Mouse (Mus musculus): ENCODE data around the gene A030003K21Rik.
"Not testable (repeated sequence)": the region's sequence is repeated elsewhere in the genome, so short reads cannot be mapped to it uniquely, and the experiment has no call there.

The A030003K21Rik gene

DNA sequence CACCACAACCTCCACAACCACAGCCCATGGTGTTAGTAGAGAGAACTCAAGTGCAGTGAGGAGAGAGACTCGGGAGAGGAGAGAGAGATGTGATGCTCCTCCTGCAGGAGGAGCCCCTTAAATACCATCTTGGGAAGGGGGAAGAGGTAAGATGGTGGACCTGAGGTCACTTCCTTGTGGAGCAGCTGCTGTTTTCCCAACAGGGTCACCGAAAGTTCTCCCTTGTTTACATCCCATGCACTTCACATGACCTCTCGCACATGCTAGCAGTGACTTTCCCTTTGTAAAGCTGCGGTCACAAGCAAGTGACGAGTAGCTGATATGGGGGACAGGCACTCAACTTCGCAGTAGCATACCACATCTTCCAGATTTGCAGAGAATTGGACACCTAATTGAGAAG lies at the start of gene A030003K21Rik:
Gene A030003K21Rik (minus strand): TSS at position 94 of the 400 bp plus-strand sequence.
- not testable (repeated sequence) for DNase-seq

DNA sequence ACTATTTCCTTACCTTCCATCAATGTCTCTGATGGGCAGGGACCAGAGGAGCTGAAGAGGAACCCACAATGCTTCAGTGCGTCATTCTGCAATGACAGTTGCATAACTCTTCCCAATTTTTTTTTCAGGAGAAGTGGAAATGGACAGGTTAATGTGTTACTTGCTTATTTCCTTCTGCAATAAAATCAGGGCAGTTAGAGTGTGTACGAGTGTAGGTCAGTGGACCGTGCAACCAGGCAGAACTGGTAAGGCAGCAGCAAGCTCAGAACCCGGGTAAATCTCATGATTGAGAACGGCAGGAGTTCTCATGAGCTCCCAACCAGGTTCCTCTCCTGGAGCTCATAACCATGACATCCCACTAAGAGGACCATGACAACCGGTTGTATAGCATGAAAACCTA lies 48.9 kb upstream of the A030003K21Rik start:
- no peak for DNase-seq

DNA sequence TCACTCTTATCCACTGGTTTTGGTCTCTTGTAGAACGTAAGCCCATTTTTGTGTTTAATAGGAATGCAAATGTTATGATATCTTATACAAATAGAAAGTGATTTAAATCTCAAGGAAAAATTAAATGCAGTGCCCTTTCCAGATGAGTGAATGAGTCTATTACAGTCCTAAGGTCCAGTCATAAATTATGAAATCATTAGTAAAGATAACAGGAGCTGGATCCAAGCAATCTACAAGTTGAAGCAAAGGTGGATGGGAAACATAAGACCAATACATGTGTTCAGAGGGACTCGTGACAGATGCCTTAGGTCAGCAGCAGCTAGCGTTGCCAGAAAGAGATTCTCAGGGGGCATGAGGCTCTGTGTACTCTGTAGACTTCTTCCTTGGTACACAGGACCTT lies 48.4 kb upstream of the A030003K21Rik start:
- DNase-seq: no peak

DNA sequence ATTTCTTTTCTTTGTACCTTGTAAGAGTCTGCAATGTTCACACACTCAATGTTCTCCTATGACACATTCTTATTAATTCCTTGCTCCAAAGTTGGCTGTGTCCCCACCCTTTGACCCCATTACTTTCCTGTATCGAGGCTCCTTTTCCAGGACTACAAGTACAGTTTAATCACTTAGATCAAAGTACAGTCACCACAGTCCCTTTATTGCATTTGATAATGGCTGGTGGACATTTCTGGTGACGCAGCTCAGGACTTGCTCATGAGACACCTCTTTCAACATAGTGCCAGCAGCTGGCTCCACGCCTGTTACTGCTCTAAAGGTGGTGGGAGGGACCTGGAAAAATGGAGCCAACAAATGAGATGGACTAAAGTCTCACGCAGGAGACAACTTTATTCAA lies 47.9 kb upstream of the A030003K21Rik start:
- no peak for DNase-seq

DNA sequence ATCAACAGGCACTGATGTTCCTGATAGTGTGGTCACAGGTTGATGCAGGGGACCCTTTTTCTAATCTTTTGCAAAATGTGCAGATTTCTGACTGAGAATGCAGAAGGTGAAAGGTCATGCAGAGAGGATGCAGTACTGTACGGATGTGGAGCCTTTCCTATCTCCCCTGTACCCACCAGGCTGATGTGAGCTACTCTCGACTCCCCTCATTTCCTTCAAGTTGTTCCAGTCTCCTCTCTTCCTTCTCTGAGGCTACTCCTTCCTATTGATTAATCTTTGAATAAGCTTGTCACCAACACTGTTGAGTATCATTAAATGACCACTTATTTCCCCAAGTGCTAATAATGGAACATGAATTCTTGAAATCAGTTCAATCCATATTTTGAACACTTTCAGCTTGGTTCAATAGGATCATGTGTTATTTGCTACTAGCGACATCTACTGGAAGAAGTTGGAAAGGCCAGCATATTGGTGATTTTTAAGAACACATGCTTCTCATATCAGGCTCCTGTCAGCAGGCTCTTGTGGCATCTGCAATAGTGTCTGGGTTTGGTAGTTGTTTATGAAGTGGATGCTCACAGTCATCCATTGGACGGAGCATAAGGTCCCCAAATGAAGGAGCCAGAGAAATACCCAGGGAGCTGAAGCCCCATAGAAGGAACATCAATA lies 44.5 kb upstream of the A030003K21Rik start:
- DNase-seq: peak; percentile 73

DNA sequence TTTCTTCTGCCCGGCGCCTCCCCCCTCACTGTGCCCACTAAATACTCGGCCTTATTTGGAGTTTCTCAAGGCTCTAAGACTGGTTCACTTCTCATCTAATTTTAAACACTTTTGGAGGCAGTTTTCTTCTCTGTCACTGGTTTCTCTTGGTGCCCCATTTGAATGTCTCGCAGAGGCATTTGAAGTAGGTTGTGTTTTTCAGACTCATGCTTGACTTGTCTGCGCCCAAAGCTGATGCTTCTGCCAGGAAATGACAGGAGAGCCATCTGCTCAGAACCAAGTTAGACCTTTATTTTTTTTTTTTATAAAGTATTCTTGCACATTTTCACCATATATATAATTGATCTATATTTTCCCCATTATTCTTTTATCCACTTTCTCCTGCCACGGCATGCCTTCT lies 43.5 kb upstream of the A030003K21Rik start:
- DNase-seq: no peak

DNA sequence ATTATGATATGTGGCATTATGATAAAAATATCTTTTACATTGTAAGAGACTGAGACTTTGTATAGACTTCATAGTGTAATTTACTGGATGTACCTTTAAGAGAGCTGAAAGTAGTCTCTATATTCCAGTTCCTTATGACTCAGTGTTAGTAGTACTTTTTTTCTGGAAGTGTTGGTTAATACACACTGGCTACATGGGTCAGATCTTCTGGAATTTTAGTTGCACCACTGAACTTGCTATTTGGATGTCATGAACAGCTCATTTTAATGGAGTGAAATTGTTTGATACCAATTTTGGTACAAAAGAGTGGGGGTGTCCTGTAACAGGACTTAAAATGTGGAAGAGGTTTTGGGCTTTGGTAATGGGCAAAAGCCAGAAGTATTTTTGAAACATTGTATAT lies 34.7 kb upstream of the A030003K21Rik start:
- no peak for DNase-seq

DNA sequence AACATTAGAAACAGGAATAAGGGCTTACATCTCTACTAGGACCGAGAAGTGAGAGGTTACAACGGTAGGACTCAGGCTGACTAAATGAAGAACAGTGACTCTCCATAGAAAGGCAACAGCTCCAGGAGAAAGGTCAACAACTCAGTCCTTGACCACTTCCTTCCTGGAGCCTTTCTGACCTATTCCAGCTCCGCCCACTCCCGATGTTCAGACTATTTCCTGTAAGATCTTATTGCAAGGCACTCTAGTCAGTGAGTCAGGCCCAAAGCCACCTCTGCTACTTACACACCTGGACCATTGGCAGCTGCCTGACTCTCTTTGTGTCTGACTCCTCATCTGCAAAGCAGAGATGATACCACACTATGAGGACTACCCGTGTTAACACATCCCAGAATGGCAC lies 32.6 kb upstream of the A030003K21Rik start:
- peak; percentile 30 for DNase-seq

DNA sequence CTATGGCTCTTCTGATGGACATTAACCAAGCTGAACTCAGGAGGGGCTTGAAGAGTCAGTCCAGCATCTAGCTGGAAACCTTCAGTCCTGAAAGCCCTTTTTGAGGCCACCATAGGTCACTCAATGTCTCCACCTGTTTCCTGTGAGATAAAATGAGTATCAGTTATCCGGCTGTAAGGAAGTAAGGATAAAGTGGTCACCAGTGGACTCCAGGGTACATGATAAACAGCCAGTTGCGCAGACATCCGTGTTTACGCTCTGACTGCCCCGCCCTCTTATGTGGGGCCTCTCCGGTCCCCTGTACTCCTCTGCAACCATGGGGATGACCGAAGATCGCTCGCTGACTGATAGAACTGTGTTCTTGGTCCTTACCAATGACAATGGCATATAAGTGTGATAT lies 31.2 kb upstream of the A030003K21Rik start:
- DNase-seq: peak; percentile 44

DNA sequence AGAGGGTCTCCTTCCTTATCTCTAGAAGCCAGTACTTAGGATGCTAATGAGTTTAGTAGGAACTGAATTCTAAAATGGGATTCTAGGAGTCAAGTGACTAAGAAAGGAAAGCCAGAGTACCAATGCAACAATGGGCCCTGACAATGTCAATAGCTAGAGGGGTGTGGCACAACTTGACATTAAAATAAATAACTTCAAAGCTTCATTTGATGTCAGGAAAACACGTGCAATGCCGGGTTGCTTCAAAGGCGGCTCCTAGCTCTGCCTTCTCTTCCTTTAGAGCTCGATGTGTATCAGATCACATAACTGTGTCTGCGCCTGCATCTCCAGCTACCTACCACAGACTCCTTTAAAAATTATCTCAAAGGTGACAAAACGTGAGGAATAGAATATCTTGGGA lies 30.7 kb upstream of the A030003K21Rik start:
- peak; percentile 38 for DNase-seq

DNA sequence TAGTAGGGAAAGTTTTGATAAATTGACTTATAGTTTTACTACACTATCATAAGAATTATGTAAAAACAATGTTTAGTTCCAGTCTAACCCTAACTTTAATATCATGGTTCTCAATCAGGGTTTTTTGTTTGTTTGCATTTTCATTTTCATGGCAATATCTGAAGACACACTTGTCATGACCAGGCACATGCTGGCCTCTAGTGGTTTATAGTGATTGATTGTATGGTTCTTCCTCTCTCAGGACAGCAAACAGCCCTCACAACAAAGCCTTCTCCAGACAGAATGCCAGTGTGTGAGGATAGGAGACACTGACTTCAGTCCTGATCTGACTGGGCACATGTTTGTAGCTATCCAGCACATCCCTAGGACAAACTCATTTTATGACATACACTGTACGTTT lies 30.1 kb upstream of the A030003K21Rik start:
- DNase-seq: peak; percentile 25

DNA sequence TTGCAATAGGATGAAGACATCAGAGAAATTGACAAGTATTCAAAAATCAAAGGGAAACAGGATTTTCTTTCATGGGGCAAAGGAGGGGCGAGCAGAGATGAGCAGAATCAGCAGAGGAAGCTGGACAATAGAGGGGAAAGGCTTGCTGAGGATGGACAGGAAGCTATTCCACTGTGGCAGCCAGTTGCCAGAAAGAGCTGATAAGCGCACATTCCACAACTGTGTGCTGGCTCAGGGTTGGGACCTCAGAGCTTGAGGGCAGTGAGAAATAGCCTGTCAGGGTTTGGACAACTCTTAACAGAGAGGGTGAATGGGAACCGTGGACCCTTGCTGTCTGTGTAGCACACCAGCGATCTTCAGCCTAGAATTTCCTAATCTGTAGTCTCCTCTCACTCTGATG lies 28.9 kb upstream of the A030003K21Rik start:
- DNase-seq: peak; percentile 28

DNA sequence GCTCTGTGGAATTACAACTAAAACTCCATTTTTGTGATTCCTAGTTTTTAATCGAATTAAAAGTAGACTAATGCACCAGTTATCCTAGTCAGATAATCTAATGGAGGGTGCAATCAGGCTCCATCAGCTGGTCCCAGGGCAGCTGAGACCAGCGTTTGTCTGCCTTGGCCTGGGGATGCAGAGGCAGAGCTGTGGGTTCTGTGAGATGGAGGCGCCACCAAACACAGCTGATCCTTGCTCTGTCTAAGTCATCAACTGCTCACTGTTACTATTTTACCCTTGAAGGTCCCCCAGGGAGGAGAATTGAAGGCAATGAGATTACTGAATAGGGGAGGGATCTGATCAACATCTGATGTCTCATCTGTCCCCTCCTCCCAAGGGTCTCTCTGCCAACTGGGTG lies 23.2 kb upstream of the A030003K21Rik start:
- DNase-seq: no peak

DNA sequence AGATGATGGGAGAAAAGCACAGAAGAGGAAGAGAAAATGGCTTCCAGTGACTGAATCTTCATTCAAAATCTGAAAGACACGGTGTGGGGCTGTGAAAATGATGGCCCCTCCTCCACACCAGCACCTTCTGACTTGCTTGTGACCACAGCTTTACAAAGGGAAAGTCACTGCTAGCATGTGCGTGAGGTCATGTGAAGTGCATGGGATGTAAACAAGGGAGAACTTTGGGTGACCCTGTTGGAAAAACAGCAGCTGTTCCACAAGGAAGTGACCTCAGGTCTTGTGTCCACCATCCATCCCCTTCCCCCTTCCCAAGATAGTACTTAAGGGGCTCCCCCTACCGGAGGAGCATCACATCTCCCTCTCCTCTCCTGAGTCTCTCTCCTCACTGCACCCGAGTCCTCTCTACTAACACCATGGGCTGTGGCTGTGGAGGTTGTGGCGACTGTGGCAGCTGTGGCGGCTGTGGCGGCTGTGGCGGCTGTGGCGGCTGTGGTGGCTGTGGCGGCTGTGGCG lies 16.7 kb upstream of the A030003K21Rik start, which contains the start of gene Gm47955:
Gene Gm47955 (plus strand): TSS at position 417 of the 516 bp plus-strand sequence.
- DNase-seq: no peak

DNA sequence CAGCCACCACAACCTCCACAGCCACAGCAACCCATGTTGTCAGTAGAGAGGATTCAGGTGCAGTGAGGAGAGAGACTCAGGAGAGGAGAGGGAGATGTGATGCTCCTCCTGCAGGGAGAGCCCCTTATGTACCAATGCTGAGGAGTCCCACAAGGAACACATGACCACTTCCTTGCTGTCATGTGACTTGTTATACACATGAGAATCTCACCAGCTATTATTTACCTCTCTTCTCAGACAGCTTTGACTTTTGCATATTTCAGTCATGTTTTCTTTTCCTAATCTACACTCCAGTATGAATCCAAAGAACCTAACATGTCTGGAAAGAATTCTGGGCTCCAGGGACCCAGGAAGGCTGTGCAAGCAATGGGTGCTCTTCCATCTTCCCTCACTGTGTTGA lies 12.7 kb upstream of the A030003K21Rik start, which contains the start of gene Gm7544:
Gene Gm7544 (minus strand): TSS at position 101 of the 400 bp plus-strand sequence.
- DNase-seq: not testable (repeated sequence)

DNA sequence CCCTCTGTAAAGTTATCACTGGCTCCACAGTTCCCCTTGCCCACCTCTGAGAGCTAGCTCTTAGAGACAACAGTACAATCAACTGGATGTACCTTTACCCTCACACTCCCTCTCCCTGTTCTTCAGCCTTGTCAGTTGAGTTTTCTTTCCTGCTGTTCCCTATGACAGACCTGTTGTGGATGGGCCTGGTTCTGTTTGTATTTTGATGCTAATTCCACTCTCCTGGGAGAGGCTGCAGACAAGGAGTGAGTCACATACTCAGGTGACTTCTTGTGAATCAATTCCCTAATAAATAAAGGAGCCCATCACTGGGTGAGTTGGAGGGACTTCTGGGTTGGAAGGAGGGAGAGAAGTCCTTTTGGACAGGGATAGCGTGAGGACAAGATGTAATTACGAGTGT lies 5.4 kb upstream of the A030003K21Rik start:
- DNase-seq: no peak

DNA sequence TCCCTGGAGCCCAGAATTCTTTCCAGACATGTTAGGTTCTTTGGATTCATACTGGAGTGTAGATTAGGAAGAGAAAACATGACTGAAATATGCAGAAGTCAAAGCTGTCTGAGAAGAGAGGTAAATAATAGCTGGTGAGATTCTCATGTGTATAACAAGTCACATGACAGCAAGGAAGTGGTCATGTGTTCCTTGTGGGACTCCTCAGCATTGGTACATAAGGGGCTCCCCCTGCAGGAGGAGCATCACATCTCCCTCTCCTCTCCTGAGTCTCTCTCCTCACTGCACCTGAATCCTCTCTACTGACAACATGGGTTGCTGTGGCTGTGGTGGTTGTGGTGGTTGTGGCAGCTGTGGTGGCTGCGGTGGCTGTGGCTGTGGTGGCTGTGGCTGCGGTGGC lies 2.8 kb upstream of the A030003K21Rik start:
- not testable (repeated sequence) for DNase-seq

DNA sequence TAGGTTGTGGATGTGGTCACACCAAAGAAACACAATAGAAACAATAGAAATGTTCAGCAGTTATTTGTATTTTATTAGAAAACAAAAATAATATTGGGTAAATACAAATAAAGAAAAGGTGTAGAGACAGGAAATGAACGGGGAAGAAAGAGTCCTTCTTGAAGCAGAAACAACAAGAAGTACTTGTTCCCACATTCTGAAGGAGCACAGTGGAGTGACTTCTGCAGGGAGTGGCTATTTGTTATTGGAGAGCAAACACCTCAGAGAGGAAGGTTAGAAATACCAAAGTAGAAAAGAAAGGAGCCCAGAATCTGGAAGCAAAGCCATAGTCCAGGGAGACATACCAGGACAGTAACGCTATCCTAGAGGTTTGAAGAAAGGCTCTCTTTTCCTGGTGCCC lies 683 bp downstream of the A030003K21Rik start:
- not testable (repeated sequence) for DNase-seq

DNA sequence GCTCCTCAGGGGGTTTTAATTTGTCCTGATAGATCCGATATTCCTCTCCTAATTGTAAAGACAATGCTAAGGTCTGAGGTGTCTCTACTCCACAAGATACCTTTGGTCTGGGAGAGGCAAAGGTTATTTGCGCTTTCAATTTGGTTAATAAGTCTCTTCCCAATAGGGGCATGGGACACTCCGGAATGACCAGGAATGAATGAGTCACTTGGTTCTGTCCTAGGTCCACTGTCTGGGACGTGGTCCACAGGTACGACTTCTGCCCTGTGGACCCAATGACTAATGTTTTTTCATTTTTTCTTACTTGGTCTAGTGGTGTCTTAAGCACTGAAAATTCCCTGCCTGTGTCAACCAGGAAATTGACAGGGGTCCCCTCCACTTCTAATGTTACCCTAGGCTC lies 4.5 kb downstream of the A030003K21Rik start:
- no peak for DNase-seq

DNA sequence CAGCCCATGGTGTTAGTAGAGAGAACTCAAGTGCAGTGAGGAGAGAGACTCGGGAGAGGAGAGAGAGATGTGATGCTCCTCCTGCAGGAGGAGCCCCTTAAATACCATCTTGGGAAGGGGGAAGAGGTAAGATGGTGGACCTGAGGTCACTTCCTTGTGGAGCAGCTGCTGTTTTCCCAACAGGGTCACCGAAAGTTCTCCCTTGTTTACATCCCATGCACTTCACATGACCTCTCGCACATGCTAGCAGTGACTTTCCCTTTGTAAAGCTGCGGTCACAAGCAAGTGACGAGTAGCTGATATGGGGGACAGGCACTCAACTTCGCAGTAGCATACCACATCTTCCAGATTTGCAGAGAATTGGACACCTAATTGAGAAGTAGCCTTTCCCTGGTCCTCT lies 11.9 kb downstream of the A030003K21Rik start, which contains the start of gene Gm6217:
Gene Gm6217 (minus strand): TSS at position 74 of the 400 bp plus-strand sequence.
- not testable (repeated sequence) for DNase-seq

DNA sequence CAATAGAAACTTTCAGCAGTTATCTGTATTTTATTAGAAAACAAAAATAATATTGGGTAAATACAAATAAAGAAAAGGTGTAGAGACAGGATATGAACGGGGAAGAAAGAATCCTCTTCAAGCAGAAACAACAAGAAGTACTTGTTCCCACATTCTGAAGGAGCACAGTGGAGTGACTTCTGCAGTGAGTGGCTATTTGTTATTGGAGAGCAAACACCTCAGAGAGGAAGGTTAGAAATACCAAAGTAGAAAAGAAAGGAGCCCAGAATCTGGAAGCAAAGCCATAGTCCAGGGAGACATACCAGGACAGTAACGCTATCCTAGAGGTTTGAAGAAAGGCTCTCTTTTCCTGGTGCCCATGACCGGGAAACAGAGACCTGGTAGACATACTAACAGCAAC lies 12.6 kb downstream of the A030003K21Rik start:
- not testable (repeated sequence) for DNase-seq

DNA sequence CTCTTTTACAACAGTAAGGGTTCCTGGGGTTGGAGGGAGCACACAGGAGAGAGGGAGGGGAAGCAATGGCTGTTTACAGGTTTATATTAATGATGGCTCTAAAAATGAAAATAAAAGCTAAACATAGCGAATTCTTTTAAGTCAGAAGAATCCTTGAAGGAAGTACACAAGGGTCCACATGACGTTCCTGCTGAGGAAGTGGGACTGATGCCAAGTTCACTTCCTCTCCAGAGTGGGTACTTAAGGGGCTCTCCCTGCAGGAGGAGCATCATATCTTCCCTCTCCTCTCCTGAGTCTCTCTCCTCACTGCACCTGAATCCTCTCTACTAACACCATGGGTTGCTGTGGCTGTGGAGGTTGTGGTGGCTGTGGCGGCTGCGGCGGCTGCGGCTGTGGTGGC lies 18.5 kb downstream of the A030003K21Rik start, which contains the start of gene A030014E15Rik:
Gene A030014E15Rik (plus strand): TSS at position 268 of the 400 bp plus-strand sequence.
- peak; percentile 35 for DNase-seq

DNA sequence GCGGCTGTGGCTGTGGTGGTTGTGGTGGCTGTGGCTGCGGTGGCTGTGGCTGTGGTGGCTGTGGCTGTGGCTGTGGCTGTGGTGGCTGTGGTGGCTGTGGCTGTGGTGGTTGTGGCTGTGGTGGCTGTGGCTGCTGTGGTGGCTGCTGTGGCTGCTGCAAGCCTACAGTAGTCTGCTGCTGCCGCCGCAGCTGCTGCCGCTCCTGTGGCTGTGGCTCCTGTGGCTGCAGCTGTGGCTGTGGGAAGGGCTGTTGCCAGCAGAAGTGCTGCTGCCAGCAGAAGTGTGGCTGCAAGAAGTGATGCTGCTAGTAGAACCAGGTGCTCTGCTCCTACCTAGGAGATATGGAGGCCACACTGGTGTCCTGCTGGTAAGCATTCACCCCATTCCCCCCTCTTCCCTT lies 29.8 kb downstream of the A030003K21Rik start:
- DNase-seq: not testable (repeated sequence)

DNA sequence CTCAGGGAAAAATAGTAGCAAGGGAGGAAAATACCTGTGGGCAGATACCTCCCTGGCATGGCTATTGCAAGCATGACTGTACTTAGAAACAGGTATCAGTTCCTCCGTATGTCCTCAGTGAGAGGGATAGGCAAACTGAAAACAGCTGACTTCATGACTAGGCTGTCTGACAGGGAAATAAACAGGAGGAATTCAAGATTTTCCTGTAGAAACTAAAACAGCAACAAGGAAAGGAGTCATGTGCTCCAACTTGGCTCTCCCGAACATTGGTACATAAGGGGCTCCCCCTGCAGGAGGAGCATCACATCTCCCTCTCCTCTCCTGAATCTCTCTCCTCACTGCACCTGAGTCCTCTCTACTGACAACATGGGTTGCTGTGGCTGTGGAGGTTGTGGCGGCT lies 30.2 kb downstream of the A030003K21Rik start, which contains the start of gene A030005L19Rik:
Gene A030005L19Rik (plus strand): TSS at position 301 of the 400 bp plus-strand sequence.
- DNase-seq: no peak
